Mouse (Mus musculus): ENCODE measurements at regions not wholly inside any gene's neighbourhood (a gene's known extent, or its start where the extent isn't known, plus 50 kb on each side); places are given as distances from the start of the nearest gene placed in this dataset.
A peak's percentile ranks its signal among the peaks of the same experiment; 100 is the strongest.

- ATAC-seq (ENCODE audit: insufficient number of reproducible peaks, low FRiP score, low TSS enrichment): no peak
These were observed 140.9 kb downstream of the Nrip1 start for GRCm38 (mm10) chr16:76232680-76233079.

GRCm38 (mm10) chr16:76232174-76232573 lies 141.5 kb downstream of the Nrip1 start:
- ATAC-seq (ENCODE audit: insufficient number of reproducible peaks, low FRiP score, low TSS enrichment): no peak

GRCm38 (mm10) chr16:76230516-76231302 lies 142.9 kb downstream of the Nrip1 start:
- peak; percentile 84 for ATAC-seq (ENCODE audit: insufficient number of reproducible peaks, low FRiP score, low TSS enrichment)

- ATAC-seq (ENCODE audit: insufficient number of reproducible peaks, low FRiP score, low TSS enrichment): no peak
These were observed 145.2 kb downstream of the Nrip1 start for GRCm38 (mm10) chr16:76228451-76228850.

GRCm38 (mm10) chr16:76226446-76226845 lies 147.2 kb downstream of the Nrip1 start:
- ATAC-seq (ENCODE audit: insufficient number of reproducible peaks, low FRiP score, low TSS enrichment): no peak

- no peak for ATAC-seq (ENCODE audit: insufficient number of reproducible peaks, low FRiP score, low TSS enrichment)
These were observed 147.9 kb downstream of the Nrip1 start for GRCm38 (mm10) chr16:76225587-76226226.

- ATAC-seq (ENCODE audit: insufficient number of reproducible peaks, low FRiP score, low TSS enrichment): no peak
These were observed 148.6 kb downstream of the Nrip1 start for GRCm38 (mm10) chr16:76224901-76225586.

GRCm38 (mm10) chr16:76223716-76224115 lies 149.9 kb downstream of the Nrip1 start:
- no peak for ATAC-seq (ENCODE audit: insufficient number of reproducible peaks, low FRiP score, low TSS enrichment)

- ATAC-seq (ENCODE audit: insufficient number of reproducible peaks, low FRiP score, low TSS enrichment): no peak
These were observed 150.7 kb downstream of the Nrip1 start for GRCm38 (mm10) chr16:76222960-76223359.

- ATAC-seq (ENCODE audit: insufficient number of reproducible peaks, low FRiP score, low TSS enrichment): no peak
These were observed 153.2 kb downstream of the Nrip1 start for GRCm38 (mm10) chr16:76220466-76220865.

GRCm38 (mm10) chr16:76219233-76219632 lies 154.4 kb downstream of the Nrip1 start:
- ATAC-seq (ENCODE audit: insufficient number of reproducible peaks, low FRiP score, low TSS enrichment): no peak

- ATAC-seq (ENCODE audit: insufficient number of reproducible peaks, low FRiP score, low TSS enrichment): no peak
These were observed 155.1 kb downstream of the Nrip1 start for GRCm38 (mm10) chr16:76218310-76219170.

- no peak for ATAC-seq (ENCODE audit: insufficient number of reproducible peaks, low FRiP score, low TSS enrichment)
These were observed 157.4 kb downstream of the Nrip1 start for GRCm38 (mm10) chr16:76216184-76216583.

- no peak for ATAC-seq (ENCODE audit: insufficient number of reproducible peaks, low FRiP score, low TSS enrichment)
These were observed 158.1 kb downstream of the Nrip1 start for GRCm38 (mm10) chr16:76215558-76215957.

GRCm38 (mm10) chr16:76201773-76202571 lies 171.7 kb downstream of the Nrip1 start:
- peak; percentile 83 for ATAC-seq (ENCODE audit: insufficient number of reproducible peaks, low FRiP score, low TSS enrichment)

GRCm38 (mm10) chr16:76200801-76201728 lies 172.6 kb downstream of the Nrip1 start:
- ATAC-seq (ENCODE audit: insufficient number of reproducible peaks, low FRiP score, low TSS enrichment): no peak

GRCm38 (mm10) chr16:76200268-76200667 lies 173.4 kb downstream of the Nrip1 start:
- no peak for ATAC-seq (ENCODE audit: insufficient number of reproducible peaks, low FRiP score, low TSS enrichment)

GRCm38 (mm10) chr16:76199006-76199405 lies 174.6 kb downstream of the Nrip1 start:
- ATAC-seq (ENCODE audit: insufficient number of reproducible peaks, low FRiP score, low TSS enrichment): no peak
